Mouse (Mus musculus) heart, postnatal 14 days (tissue): ENCODE measurements around the gene BC025920. TPM values are rescaled to one million over a fixed set of nuclear protein-coding genes. Genes with fewer than 3 reads are reported as not detected.
A peak's percentile ranks its signal among the peaks of the same experiment; 100 is the strongest.
"Not testable (repeated sequence)": the region's sequence is repeated elsewhere in the genome, so short reads cannot be mapped to it uniquely, and the experiment has no call there.

Experiments
- DNase-seq, 2 experiments: peaks; one replicate each; pipeline ENCODE4 v3.0.0; 2021 to 2022
- intact Hi-C: fragments of 180-260 bp; cut with DNase I; formaldehyde crosslinking; loops from one replicate; pipeline ENCODE4 v1.15.1; 2025
- total RNA-seq, 2 experiments: library from RNA; stranded (reverse); gene quantifications; 2 replicates each; pipeline ENCODE4 v1.2.3; 2021

BC025920 gene
- total RNA-seq, 2 experiments from 2014 or later: 1.8 to 2.2 TPM

GRCm38 (mm10) chr10:81636338-81636737 lies 30.3 kb downstream of the BC025920 start:
- no peak for DNase-seq
- intact Hi-C loops: no loop called here

GRCm38 (mm10) chr10:81638101-81638500 lies 32.0 kb downstream of the BC025920 start:
- DNase-seq: no peak
- intact Hi-C loops: no loop called here

GRCm38 (mm10) chr10:81640825-81641224 lies 34.8 kb downstream of the BC025920 start:
- intact Hi-C loops, DNase-seq: not testable (repeated sequence)

GRCm38 (mm10) chr10:81641566-81641965 lies 35.5 kb downstream of the BC025920 start:
- intact Hi-C loops: no loop called here
- peak in 1 of 2 experiments; percentile 0 for DNase-seq

GRCm38 (mm10) chr10:81641978-81642647 lies 36.0 kb downstream of the BC025920 start:
- intact Hi-C loops: no loop called here
- DNase-seq: peak in 1 of 2 experiments; percentile 21

GRCm38 (mm10) chr10:81642648-81643448 lies 36.8 kb downstream of the BC025920 start:
- no peak for DNase-seq
- intact Hi-C loops: no loop called here

- intact Hi-C loops: no loop called here
- peak; percentile 97 to 98 for DNase-seq
Observed at GRCm38 (mm10) chr10:81643449-81644055, 37.5 kb downstream of the BC025920 start.

- intact Hi-C loops: no loop called here
- no peak for DNase-seq
Observed at GRCm38 (mm10) chr10:81644162-81644561, 38.1 kb downstream of the BC025920 start.

GRCm38 (mm10) chr10:81644716-81645115 lies 38.6 kb downstream of the BC025920 start:
- intact Hi-C loops: no loop called here
- DNase-seq: peak in 1 of 2 experiments; percentile 0

GRCm38 (mm10) chr10:81645391-81645790 lies 39.3 kb downstream of the BC025920 start:
- no peak for DNase-seq
- intact Hi-C loops: no loop called here

GRCm38 (mm10) chr10:81646015-81646555 lies 40.0 kb downstream of the BC025920 start:
- intact Hi-C loops: no loop called here
- no peak for DNase-seq

GRCm38 (mm10) chr10:81648803-81649775 lies 43.0 kb downstream of the BC025920 start, which contains the start of gene Gm10778:
Gene Gm10778, plus strand, starts transcription at chr10:81649059.
- DNase-seq: peak; percentile 83 to 90
- intact Hi-C loops: not testable (repeated sequence)

- no peak for DNase-seq
- intact Hi-C loops: no loop called here
Observed at GRCm38 (mm10) chr10:81655178-81655577, 49.1 kb downstream of the BC025920 start.

GRCm38 (mm10) chr10:81656174-81656573 lies 50.1 kb downstream of the BC025920 start:
- DNase-seq: no peak
- intact Hi-C loops: no loop called here

Other genes starting within 250 kb of the BC025920 start
- 10 to 100 TPM; 11.7 to 14.3 TPM for gene Mfsd12, start 248.8 kb upstream of the BC025920 start, total RNA-seq
- gene 4930404N11Rik, start 240.5 kb upstream of the BC025920 start, total RNA-seq: 1 to 10 TPM; 1.2 to 1.3 TPM
- 10 to 100 TPM; 30.5 to 32.7 TPM for gene Fzr1, start 227.8 kb upstream of the BC025920 start, total RNA-seq
- gene Dohh, start 221.8 kb upstream of the BC025920 start, total RNA-seq: 10 to 100 TPM; 47.6 to 55.3 TPM
- under 1 TPM; 0.51 to 0.84 TPM for gene Gm48551, start 221.8 kb upstream of the BC025920 start, total RNA-seq
- gene Gm48552, start 217.3 kb upstream of the BC025920 start, total RNA-seq: under 1 TPM; 0.65 to 0.83 TPM
- gene Smim24, start 213.2 kb upstream of the BC025920 start, total RNA-seq: 1 to 10 TPM; 1.9 to 2.0 TPM
- gene Nfic, start 150.6 kb upstream of the BC025920 start, total RNA-seq: 100 to 1,000 TPM; 133 TPM
- gene Celf5, start 123.6 kb upstream of the BC025920 start, total RNA-seq: under 1 TPM; 0.15 to 0.19 TPM
- 10 to 100 TPM; 55.4 to 62.0 TPM for gene Ncln, start 109.9 kb upstream of the BC025920 start, total RNA-seq
- gene S1pr4, start 106.1 kb upstream of the BC025920 start, total RNA-seq: 1 to 10 TPM in 1 of 2 experiments, under 1 TPM in 1; 0.96 to 1.2 TPM
- under 1 TPM; 0.73 to 0.76 TPM for gene Gna15, start 82.0 kb upstream of the BC025920 start, total RNA-seq
- gene Gna11, start 61.1 kb upstream of the BC025920 start, total RNA-seq: 10 to 100 TPM; 50.6 to 51.6 TPM
- gene Aes, start 46.8 kb upstream of the BC025920 start, total RNA-seq: 100 to 1,000 TPM; 900 to 948 TPM
- gene Tle2, start 31.7 kb upstream of the BC025920 start, total RNA-seq: 10 to 100 TPM in 1 of 2 experiments, 1 to 10 TPM in 1; 9.4 to 11.2 TPM
- gene Tle6, start 5.2 kb upstream of the BC025920 start, total RNA-seq: 10 to 100 TPM in 1 of 2 experiments, 1 to 10 TPM in 1; 8.0 to 10.2 TPM
- gene Sirt6, start 21.5 kb downstream of the BC025920 start, total RNA-seq: 10 to 100 TPM; 10.7 to 11.0 TPM
- 10 to 100 TPM in 1 of 2 experiments, 1 to 10 TPM in 1; 9.4 to 10.9 TPM for gene Ankrd24, start 22.3 kb downstream of the BC025920 start, total RNA-seq
- gene Gm10778, start 42.8 kb downstream of the BC025920 start, total RNA-seq: 1 to 10 TPM; 2.6 to 2.7 TPM
- gene Zfp433, start 98.6 kb downstream of the BC025920 start, total RNA-seq: 1 to 10 TPM; 4.8 to 5.4 TPM
- 1 to 10 TPM; 2.1 to 2.4 TPM for gene Gm3055, start 164.9 kb downstream of the BC025920 start, total RNA-seq
- gene Gm4767, start 205.9 kb downstream of the BC025920 start, total RNA-seq: 1 to 10 TPM; 1.8 TPM